In genomic region chr5:137078041-137078440, GRCm38 (mm10) we compare ENCODE assay signal across 16 mouse cellular contexts. TPM values are rescaled to one million over a fixed set of nuclear protein-coding genes. Genes with fewer than 3 reads are reported as not detected.
DNase-seq lines count a peak whose midpoint lies in the region; ATAC-seq and TF ChIP-seq lines count a peak whose summit lies in the region.
"Had no signal": no experiment of that assay in that cellular context is flagged by ENCODE, and none has a peak within 500 bp of the region (broad histone marks: within the 10 kb centered on the region; RNA-seq: fewer than 3 reads in every experiment).

No protein-coding gene starts in this region.

- no peaks in the 10 kb centered on the region for H3K79me2 ChIP-seq in myocyte (ENCODE audit: control insufficient read depth, insufficient read depth)

- H3K4me2 ChIP-seq in heart, embryonic 11.5 days: no peak overlapping the region
- H3K4me2 ChIP-seq in heart, postnatal 0 days (ENCODE audit: low read depth, low read length): no peak overlapping the region
- peak overlapping the region; percentile 44 for H3K4me2 ChIP-seq in myocyte (ENCODE audit: low read depth)
- H3K4me2 ChIP-seq: neural tube, embryonic 13.5 days had no signal

- 0 out of 2 replicates have a peak, but pooled peaks cover 2% of the 10 kb centered on the region for H3K9me3 ChIP-seq in heart, embryonic 11.5 days (replicated peaks; ENCODE audit: control insufficient read depth, low read length)
- no peaks in the 10 kb centered on the region for H3K9me3 ChIP-seq in heart, postnatal 0 days (replicated peaks; ENCODE audit: control insufficient read depth, low read length)
- H3K9me3 ChIP-seq: embryonic facial prominence, embryonic 10.5 days; neural tube, embryonic 13.5 days had no signal

- no peak overlapping the region for H3ac ChIP-seq in myocyte (ENCODE audit: control insufficient read depth, insufficient read length)

- no peak for TF ChIP-seq EP300 in heart, postnatal 0 days (IDR thresholded peaks at IDR 0.05; ENCODE audit: low read depth)

- peak overlapping the region; percentile 75 for H3K27ac ChIP-seq in heart, embryonic 11.5 days (ENCODE audit: low read depth, low read length)
- 0 out of 2 replicates have a peak overlapping the region, but pooled peaks have one; percentile 12 for H3K27ac ChIP-seq in brown adipose tissue, adult 24 weeks (replicated peaks; ENCODE audit: low read depth, low read length)
- peak overlapping the region; percentile 92 for H3K27ac ChIP-seq in heart, postnatal 0 days (ENCODE audit: low read depth)
- H3K27ac ChIP-seq: embryonic facial prominence, embryonic 10.5 days; neural tube, embryonic 13.5 days had no signal

- DNase-seq in heart, postnatal 36 days: no peak
- DNase-seq in heart, postnatal 0 days (ENCODE audit: low spot score): no peak
- no peak for DNase-seq in left cerebral cortex, adult 18-20 months (ENCODE audit: low spot score in 2 of 2)
- DNase-seq in right cerebral cortex, postnatal 4 days: no peak
- DNase-seq: thymus, adult 2 months had no signal

- no peak for TF ChIP-seq CTCF in heart, postnatal 0 days (IDR thresholded peaks at IDR 0.05; ENCODE audit: low read depth)

- WGBS in heart, embryonic 11.5 days (ENCODE audit: insufficient replicate concordance): 79% methylated on average over 14 of the region's 14 CpGs
- 82% methylated on average over 14 of the region's 14 CpGs for WGBS in heart, postnatal 0 days

- TF ChIP-seq POLR2A in myocyte (IDR thresholded peaks at IDR 0.05; ENCODE audit: insufficient read length, low read depth): no peak

- intact Hi-C loops in heart, postnatal 36 days (cut with DNase I): no loop called here

- H3K36me3 ChIP-seq in heart, embryonic 11.5 days (ENCODE audit: control insufficient read depth, insufficient read depth, low read length): no peaks in the 10 kb centered on the region
- no peaks in the 10 kb centered on the region for H3K36me3 ChIP-seq in heart, postnatal 0 days (replicated peaks; ENCODE audit: control insufficient read depth, insufficient read depth, low read length)
- H3K36me3 ChIP-seq in myocyte (ENCODE audit: control insufficient read depth, insufficient read depth): no peaks in the 10 kb centered on the region
- H3K36me3 ChIP-seq: embryonic facial prominence, embryonic 10.5 days; neural tube, embryonic 13.5 days had no signal

- H3K9ac ChIP-seq in heart, embryonic 11.5 days (ENCODE audit: low read depth, low read length): no peak overlapping the region
- H3K9ac ChIP-seq in heart, postnatal 0 days (replicated peaks; ENCODE audit: low read depth, low read length): no peak overlapping the region
- H3K9ac ChIP-seq: neural tube, embryonic 13.5 days had no signal

- no peak for ATAC-seq in heart, embryonic 11.5 days (replicated peaks; ENCODE audit: insufficient number of reproducible peaks, low FRiP score, low TSS enrichment)
- no peak for ATAC-seq in heart, postnatal 0 days (ENCODE audit: insufficient read depth, low read depth)
- ATAC-seq: CD4-positive, CD25-positive, alpha-beta regulatory T cell, adult 4 months; hindbrain, embryonic 16.5 days; midbrain, embryonic 16.5 days had no signal

- no peak overlapping the region for H3K4me3 ChIP-seq in heart, embryonic 11.5 days (ENCODE audit: low read depth, low read length)
- H3K4me3 ChIP-seq in brown adipose tissue, adult 24 weeks (ENCODE audit: insufficient read depth, low read depth, low read length): no peak overlapping the region
- H3K4me3 ChIP-seq in heart, postnatal 0 days (ENCODE audit: low read depth, low read length): no peak overlapping the region
- H3K4me3 ChIP-seq in myocyte: no peak overlapping the region
- H3K4me3 ChIP-seq: embryonic facial prominence, embryonic 10.5 days; neural tube, embryonic 13.5 days had no signal

- H3K4me1 ChIP-seq in heart, embryonic 11.5 days (ENCODE audit: control insufficient read depth, insufficient read depth, low read length): peaks cover 45% of the 10 kb centered on the region
- peaks cover 38% of the 10 kb centered on the region for H3K4me1 ChIP-seq in brown adipose tissue, adult 24 weeks (ENCODE audit: control insufficient read depth, insufficient read depth, insufficient read length, low read length)
- H3K4me1 ChIP-seq in heart, postnatal 0 days (ENCODE audit: control insufficient read depth, insufficient read depth): peaks cover 43% of the 10 kb centered on the region

- H3K27me3 ChIP-seq in heart, embryonic 11.5 days (ENCODE audit: control insufficient read depth, insufficient read depth, low read length): no peaks in the 10 kb centered on the region
- H3K27me3 ChIP-seq in heart, postnatal 0 days (ENCODE audit: control insufficient read depth, insufficient read depth, low read length): no peaks in the 10 kb centered on the region
- H3K27me3 ChIP-seq in myocyte (ENCODE audit: control insufficient read depth, insufficient read depth, insufficient read length): no peaks in the 10 kb centered on the region
- H3K27me3 ChIP-seq: neural tube, embryonic 13.5 days had no signal

TF ChIP-seq in myocyte, 11 proteins besides CTCF, POLR2A, EP300 and RAD21:
- TF ChIP-seq POLR2AphosphoS2 (IDR thresholded peaks at IDR 0.05; ENCODE audit: insufficient read length, low read depth) (no peak), TCF12 (IDR thresholded peaks at IDR 0.05; ENCODE audit: insufficient read depth, poor library complexity, severe bottlenecking) (no peak), MYOD1 (IDR thresholded peaks at IDR 0.05; ENCODE audit: control insufficient read depth in 1 of 3, insufficient read length in 2 of 3, low read depth in 2 of 3) (no peak), E2F4 (IDR thresholded peaks at IDR 0.05; ENCODE audit: insufficient read depth) (no peak), TCF3 (IDR thresholded peaks at IDR 0.05; ENCODE audit: insufficient read length, low read depth) (no peak), REST (IDR thresholded peaks at IDR 0.05; ENCODE audit: insufficient read depth, insufficient read length) (no peak), USF1 (IDR thresholded peaks at IDR 0.05; ENCODE audit: low read depth) (no peak), SRF (IDR thresholded peaks at IDR 0.05; ENCODE audit: control insufficient read depth, insufficient read length, low read depth) (no peak), CEBPB (IDR thresholded peaks at IDR 0.05; ENCODE audit: insufficient read depth, poor library complexity, severe bottlenecking) (no peak), MYOG (IDR thresholded peaks at IDR 0.05; ENCODE audit: control insufficient read depth in 1 of 3, insufficient read depth in 1 of 3, insufficient read length in 2 of 3, low read depth in 2 of 3) (no peak), MAX (IDR thresholded peaks at IDR 0.05; ENCODE audit: low read depth) (no peak)

RNA-seq across cellular contexts. Expression of gene Serpine1, which starts 6.0 kb away (rescaled TPM):
- polyA plus RNA-seq in heart, embryonic 11.5 days (2014; fragmentation: Nextera tagmentation; extraction: Ambion mirVana): 0.52 and 0.97 TPM in 2 replicates
- total RNA-seq in heart, postnatal 36 days (2021): 10 to 100 TPM; 28.1 to 42.8 TPM
- polyA plus RNA-seq in brown adipose tissue, adult 24 weeks (2012; ENCODE audit: insufficient read depth, insufficient read length, missing spikeins): 4.1 and 9.6 TPM in 2 replicates
- 19.1 and 26.4 TPM in 2 replicates for total RNA-seq in heart, postnatal 0 days (2014; rRNA removed; ENCODE audit: low replicate concordance)
- polyA plus RNA-seq in heart, postnatal 0 days (2015; fragmentation: Nextera tagmentation; extraction: Ambion mirVana): 0.93 and 1.2 TPM in 2 replicates
- polyA plus RNA-seq in myocyte (2012; fragmentation: generic; extraction: Trizol): 17.6 TPM
- total RNA-seq in left cerebral cortex, adult 18-20 months (2021): under 1 TPM; 0.70 to 0.89 TPM
- polyA plus RNA-seq: forebrain, embryonic 11.5 days had no signal

RNA-seq across cellular contexts. Expression of gene Ap1s1, which starts 32.1 kb away (rescaled TPM):
- 131 and 145 TPM in 2 replicates for polyA plus RNA-seq in heart, embryonic 11.5 days (2014; fragmentation: Nextera tagmentation; extraction: Ambion mirVana)
- total RNA-seq in heart, postnatal 36 days (2021): 10 to 100 TPM; 38.8 to 41.3 TPM
- 69.0 and 73.6 TPM in 2 replicates for polyA plus RNA-seq in brown adipose tissue, adult 24 weeks (2012; ENCODE audit: insufficient read depth, insufficient read length, missing spikeins)
- 45.0 and 94.4 TPM in 2 replicates for total RNA-seq in heart, postnatal 0 days (2014; rRNA removed; ENCODE audit: low replicate concordance)
- polyA plus RNA-seq in heart, postnatal 0 days (2015; fragmentation: Nextera tagmentation; extraction: Ambion mirVana): 93.0 and 96.5 TPM in 2 replicates
- polyA plus RNA-seq in myocyte (2012; fragmentation: generic; extraction: Trizol): 172 TPM
- 100 to 1,000 TPM; 391 to 401 TPM for total RNA-seq in left cerebral cortex, adult 18-20 months (2021)

RNA-seq across cellular contexts. Expression of gene Trim56, which starts 38.0 kb away (rescaled TPM):
- 5.8 and 9.4 TPM in 2 replicates for polyA plus RNA-seq in heart, embryonic 11.5 days (2014; fragmentation: Nextera tagmentation; extraction: Ambion mirVana)
- 10 to 100 TPM; 19.9 to 23.0 TPM for total RNA-seq in heart, postnatal 36 days (2021)
- polyA plus RNA-seq in brown adipose tissue, adult 24 weeks (2012; ENCODE audit: insufficient read depth, insufficient read length, missing spikeins): 9.8 and 11.1 TPM in 2 replicates
- 15.1 and 20.3 TPM in 2 replicates for total RNA-seq in heart, postnatal 0 days (2014; rRNA removed; ENCODE audit: low replicate concordance)
- polyA plus RNA-seq in heart, postnatal 0 days (2015; fragmentation: Nextera tagmentation; extraction: Ambion mirVana): 4.7 and 4.9 TPM in 2 replicates
- polyA plus RNA-seq in myocyte (2012; fragmentation: generic; extraction: Trizol): 5.9 TPM
- total RNA-seq in left cerebral cortex, adult 18-20 months (2021): 1 to 10 TPM; 4.2 to 4.7 TPM

RNA-seq across cellular contexts. Expression of gene Vgf, which starts 51.8 kb away (rescaled TPM):
- polyA plus RNA-seq in heart, embryonic 11.5 days (2014; fragmentation: Nextera tagmentation; extraction: Ambion mirVana): 0.20 TPM in 1 of 2 replicates, not detected in the other
- under 1 TPM in 1 of 2 experiments, not detected in 1; 0.11 TPM for total RNA-seq in heart, postnatal 36 days (2021)
- not detected in 2 replicates for polyA plus RNA-seq in brown adipose tissue, adult 24 weeks (2012; ENCODE audit: insufficient read depth, insufficient read length, missing spikeins)
- not detected in 2 replicates for total RNA-seq in heart, postnatal 0 days (2014; rRNA removed; ENCODE audit: low replicate concordance)
- 0.05 TPM in 1 of 2 replicates, not detected in the other for polyA plus RNA-seq in heart, postnatal 0 days (2015; fragmentation: Nextera tagmentation; extraction: Ambion mirVana)
- 0.04 TPM for polyA plus RNA-seq in myocyte (2012; fragmentation: generic; extraction: Trizol)
- 100 to 1,000 TPM; 390 to 400 TPM for total RNA-seq in left cerebral cortex, adult 18-20 months (2021)
- polyA plus RNA-seq: CD4-positive, CD25-positive, alpha-beta regulatory T cell, adult 4 months; limb, embryonic 11.5 days; spleen, adult 2 months had no signal

Comparison
In these comparisons a context has a peak if more than half of its experiments do, and no peak if none do; other contexts are left out.
1. H3K27ac ChIP-seq: peak in every context shown above with its lines; median percentile 92 in heart, postnatal 0 days; 75 in heart, embryonic 11.5 days; 12 in brown adipose tissue, adult 24 weeks.